Mouse (Mus musculus): ENCODE measurements around the gene Hk2. TPM values are rescaled to one million over a fixed set of nuclear protein-coding genes. Genes with fewer than 3 reads are reported as not detected.
"Not testable (repeated sequence)": the region's sequence is repeated elsewhere in the genome, so short reads cannot be mapped to it uniquely, and the experiment has no call there.

The Hk2 gene
- total RNA-seq, 2 experiments from 2014 or later, result 271 to 285 TPM

- DNase-seq, result peak; percentile 85 to 92
- intact Hi-C loops (cut with DNase I), result loop anchor here (1.0 to 2.0 kb wide), 2 partner anchors 54 to 726 kb away; no protein-coding TSS in a partner anchor
Measured at GRCm38 (mm10) chr6:82702593-82703017, 71.6 kb downstream of the Hk2 start.

- DNase-seq, result no peak
- intact Hi-C loops (cut with DNase I), result no loop called here
Measured at GRCm38 (mm10) chr6:82701296-82701695, 73.0 kb downstream of the Hk2 start.

GRCm38 (mm10) chr6:82699831-82700230 is 74.4 kb downstream of the Hk2 start:
- DNase-seq, result no peak
- intact Hi-C loops (cut with DNase I), result no loop called here

- DNase-seq, result no peak
- intact Hi-C loops (cut with DNase I), result no loop called here
Measured at GRCm38 (mm10) chr6:82696736-82697135, 77.5 kb downstream of the Hk2 start.

GRCm38 (mm10) chr6:82694668-82695067 is 79.6 kb downstream of the Hk2 start:
- DNase-seq, result no peak
- intact Hi-C loops (cut with DNase I), result no loop called here

- no peak for DNase-seq
- intact Hi-C loops (cut with DNase I), result no loop called here
Measured at GRCm38 (mm10) chr6:82689474-82689873, 84.8 kb downstream of the Hk2 start.

- DNase-seq; intact Hi-C loops (cut with DNase I): not testable (repeated sequence)
Measured at GRCm38 (mm10) chr6:82688586-82688985, 85.7 kb downstream of the Hk2 start.

GRCm38 (mm10) chr6:82684136-82684535 is 90.1 kb downstream of the Hk2 start:
- DNase-seq, result no peak
- intact Hi-C loops (cut with DNase I), result no loop called here

- DNase-seq; intact Hi-C loops (cut with DNase I): not testable (repeated sequence)
Measured at GRCm38 (mm10) chr6:82679286-82679685, 95.0 kb downstream of the Hk2 start.

- DNase-seq; intact Hi-C loops (cut with DNase I): not testable (repeated sequence)
Measured at GRCm38 (mm10) chr6:82677629-82678028, 96.6 kb downstream of the Hk2 start.

Other genes starting within 250 kb of the Hk2 start
- 10 to 100 TPM; 15.6 to 18.7 TPM for gene Pole4, start 69.1 kb downstream of the Hk2 start, total RNA-seq (2021)
- under 1 TPM; 0.22 TPM for gene Sema4f, start 165.3 kb upstream of the Hk2 start, total RNA-seq (2021)
- not detected for gene M1ap, start 172.4 kb upstream of the Hk2 start, total RNA-seq (2021)